Mouse (Mus musculus): ENCODE data around the gene Nat14. TPM values are rescaled to one million over a fixed set of nuclear protein-coding genes. Genes with fewer than 3 reads are reported as not detected.

Nat14 gene
- total and polyA plus RNA-seq, 2 experiments from 2014 or later: 3.6 to 4.2 TPM

DNA sequence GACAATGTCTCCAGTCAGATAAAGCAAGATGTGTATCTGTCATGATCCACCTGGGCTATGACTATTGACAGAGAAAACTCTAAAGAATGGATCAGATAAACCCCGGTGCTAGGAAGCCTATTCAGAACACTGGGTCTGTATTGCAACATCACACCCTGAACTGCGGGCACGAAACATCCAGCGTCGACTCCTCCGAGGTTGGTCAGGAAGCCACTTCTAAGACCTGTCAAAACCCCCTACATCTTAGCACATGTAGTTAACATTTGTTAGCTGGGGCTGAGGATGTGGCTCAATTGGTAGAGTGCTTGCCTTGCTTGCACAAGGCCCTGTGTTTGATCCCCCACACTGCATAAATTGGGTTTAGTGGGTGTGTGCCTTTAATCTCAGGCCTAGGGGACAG is 26.6 kb downstream of the Nat14 start:
- DNase-seq (ENCODE audit: low spot score) (no peak), ATAC-seq (ENCODE audit: insufficient read depth, low read depth) (no peak)
- Histone ChIP-seq H3K27ac (ENCODE audit: low read depth) (no peak overlapping the region), H3K4me1 (ENCODE audit: control insufficient read depth, insufficient read depth) (peaks cover 3% of the 10 kb centered on the region; the same call in 1 of the 2 replicates), H3K27me3 (ENCODE audit: control insufficient read depth, insufficient read depth, low read length) (no peaks in the 10 kb centered on the region), H3K9ac (replicated peaks; ENCODE audit: low read depth, low read length) (no peak overlapping the region), H3K4me2 (ENCODE audit: low read depth, low read length) (no peak overlapping the region), H3K36me3 (replicated peaks; ENCODE audit: control insufficient read depth, insufficient read depth, low read length) (no peaks in the 10 kb centered on the region), H3K9me3 (replicated peaks; ENCODE audit: control insufficient read depth, low read length) (no peaks in the 10 kb centered on the region), H3K4me3 (ENCODE audit: low read depth, low read length) (no peak overlapping the region)
- 51% methylated on average over 6 of the region's 6 CpGs for WGBS
- no peak for TF ChIP-seq EP300 (IDR thresholded peaks at IDR 0.05; ENCODE audit: low read depth)
- TF ChIP-seq CTCF (IDR thresholded peaks at IDR 0.05; ENCODE audit: low read depth): no peak

DNA sequence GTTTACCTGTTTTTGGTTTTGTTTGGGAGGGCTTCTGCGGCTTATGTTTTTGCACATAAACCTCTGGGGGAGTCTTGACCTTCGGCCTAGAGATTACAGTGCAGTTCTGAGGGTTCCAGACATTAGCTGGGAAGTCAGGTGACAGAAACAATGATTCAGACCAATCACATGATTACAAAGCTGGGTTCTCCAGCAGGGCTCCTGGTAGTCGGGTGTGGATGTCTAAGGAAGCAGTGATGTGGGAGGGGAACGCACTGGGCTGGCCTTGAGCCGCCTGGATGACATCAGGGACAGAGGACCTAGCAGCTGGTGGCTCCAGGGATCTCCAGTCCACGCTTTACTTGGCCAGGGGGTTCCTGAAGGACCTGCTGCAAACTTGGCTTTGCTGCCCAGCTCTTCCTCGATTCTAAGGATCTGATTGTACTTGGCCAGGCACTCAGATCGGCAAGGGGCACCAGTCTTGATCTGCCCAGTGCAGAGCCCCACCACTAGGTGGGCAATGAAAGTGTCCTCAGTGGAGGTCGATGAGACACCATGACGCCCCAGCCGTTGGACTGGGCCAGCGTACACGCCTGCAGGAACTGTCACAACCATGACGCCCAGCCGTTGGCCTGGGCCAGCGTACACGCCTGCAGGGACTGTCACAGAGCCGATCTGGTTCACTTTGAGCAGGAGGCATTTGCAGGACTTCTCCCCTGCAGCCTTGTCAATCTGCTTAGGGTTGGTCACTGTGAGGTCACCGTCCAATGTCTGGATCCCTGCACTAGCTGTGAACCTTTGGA is 28.9 kb downstream of the Nat14 start:
- no peaks in the 10 kb centered on the region for H3K36me3 ChIP-seq (replicated peaks; ENCODE audit: control insufficient read depth, insufficient read depth, low read length)
- DNase-seq (ENCODE audit: low spot score): no peak
- WGBS: 73% methylated on average over 19 of the region's 19 CpGs
- H3K4me3 ChIP-seq (ENCODE audit: low read depth, low read length): no peak overlapping the region
- no peak overlapping the region for H3K4me2 ChIP-seq (ENCODE audit: low read depth, low read length)
- H3K9me3 ChIP-seq (replicated peaks; ENCODE audit: control insufficient read depth, low read length): no peaks in the 10 kb centered on the region
- no peak overlapping the region for H3K9ac ChIP-seq (replicated peaks; ENCODE audit: low read depth, low read length)
- no peaks in the 10 kb centered on the region for H3K4me1 ChIP-seq (ENCODE audit: control insufficient read depth, insufficient read depth)
- no peak overlapping the region for H3K27ac ChIP-seq (ENCODE audit: low read depth)
- no peak for TF ChIP-seq CTCF (IDR thresholded peaks at IDR 0.05; ENCODE audit: low read depth)
- no peak for TF ChIP-seq EP300 (IDR thresholded peaks at IDR 0.05; ENCODE audit: low read depth)
- ATAC-seq (ENCODE audit: insufficient read depth, low read depth): no peak
- no peaks in the 10 kb centered on the region for H3K27me3 ChIP-seq (ENCODE audit: control insufficient read depth, insufficient read depth, low read length)

DNA sequence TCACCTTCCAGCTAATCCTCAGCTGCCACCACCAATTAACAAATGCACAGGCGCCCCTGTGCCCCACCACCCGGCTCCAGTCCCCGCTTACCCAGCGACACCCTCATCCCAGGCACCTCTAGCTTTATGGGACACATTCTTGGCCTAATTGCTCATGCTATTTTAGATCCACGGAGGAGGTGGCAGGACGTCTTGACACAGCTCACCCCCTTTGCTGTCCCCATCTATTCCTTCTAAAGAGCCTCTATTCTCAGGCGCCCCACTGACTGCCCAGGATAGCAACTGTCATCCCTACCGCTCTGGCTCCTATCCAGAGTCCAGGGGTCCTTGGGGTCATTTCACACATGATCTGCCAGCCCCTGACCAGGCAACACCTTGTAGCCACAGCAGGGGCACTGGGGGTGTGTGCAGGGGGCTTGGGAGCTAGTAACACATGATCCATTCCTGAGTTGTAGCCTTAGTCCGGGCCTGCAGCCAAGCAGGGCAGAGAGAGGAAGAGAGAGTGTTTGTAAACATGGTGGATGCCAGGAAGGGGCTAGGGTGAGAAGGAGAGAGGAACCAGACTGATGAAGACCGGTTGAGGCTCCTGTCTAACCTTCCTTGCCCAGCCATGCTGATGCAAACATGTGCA is 32.1 kb downstream of the Nat14 start:
- Histone ChIP-seq H3K27me3 (ENCODE audit: control insufficient read depth, insufficient read depth, low read length) (no peaks in the 10 kb centered on the region), H3K27ac (ENCODE audit: low read depth) (peak overlapping the region; percentile 28; the same call in 1 of the 2 replicates), H3K4me2 (ENCODE audit: low read depth, low read length) (no peak overlapping the region), H3K36me3 (replicated peaks; ENCODE audit: control insufficient read depth, insufficient read depth, low read length) (no peaks in the 10 kb centered on the region), H3K9ac (replicated peaks; ENCODE audit: low read depth, low read length) (no peak overlapping the region), H3K4me1 (ENCODE audit: control insufficient read depth, insufficient read depth) (no peaks in the 10 kb centered on the region), H3K9me3 (replicated peaks; ENCODE audit: control insufficient read depth, low read length) (no peaks in the 10 kb centered on the region), H3K4me3 (ENCODE audit: low read depth, low read length) (no peak overlapping the region)
- TF ChIP-seq EP300 (IDR thresholded peaks at IDR 0.05; ENCODE audit: low read depth) (0 out of 2 replicates have a peak, but pooled peaks have one; percentile 50), CTCF (IDR thresholded peaks at IDR 0.05; ENCODE audit: low read depth) (no peak)
- WGBS: 12% methylated on average over 10 of the region's 10 CpGs
- ATAC-seq (ENCODE audit: insufficient read depth, low read depth): peak; percentile 64
- DNase-seq (ENCODE audit: low spot score): peak; percentile 36

DNA sequence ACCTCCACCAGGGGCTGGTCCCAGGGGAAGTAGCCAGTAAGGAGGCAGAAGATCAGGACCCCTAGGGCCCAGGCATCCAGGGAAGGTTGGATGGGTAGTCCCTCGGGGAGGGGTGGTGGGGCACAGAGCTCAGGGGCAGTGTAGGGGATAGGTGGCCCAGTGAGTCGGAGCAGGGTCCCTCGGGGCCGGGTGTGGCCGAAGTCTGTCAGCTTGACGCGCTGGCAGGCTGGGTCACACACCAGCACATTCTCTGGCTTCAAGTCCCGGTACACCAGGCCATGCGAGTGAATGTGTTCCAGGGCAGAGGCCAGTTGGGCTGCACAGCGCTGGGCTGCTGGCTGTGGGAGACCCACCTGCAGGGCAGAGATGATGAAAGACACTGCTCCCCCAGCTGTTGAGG is 35.5 kb downstream of the Nat14 start:
- 64% methylated on average over 10 of the region's 10 CpGs for WGBS
- ATAC-seq (ENCODE audit: insufficient read depth, low read depth): no peak

GRCm38 (mm10) chr7:4963527-4963926 is 41.7 kb downstream of the Nat14 start:
- H3K4me1 ChIP-seq (ENCODE audit: control insufficient read depth, insufficient read depth): no peaks in the 10 kb centered on the region
- TF ChIP-seq EP300 (IDR thresholded peaks at IDR 0.05; ENCODE audit: low read depth) (no peak), CTCF (IDR thresholded peaks at IDR 0.05; ENCODE audit: low read depth) (peak; percentile 7; the same call in 1 of the 2 replicates)
- no peak overlapping the region for H3K9ac ChIP-seq (replicated peaks; ENCODE audit: low read depth, low read length)
- no peak overlapping the region for H3K4me2 ChIP-seq (ENCODE audit: low read depth, low read length)
- ATAC-seq (ENCODE audit: insufficient read depth, low read depth) (no peak), DNase-seq (ENCODE audit: low spot score) (no peak)
- H3K27me3 ChIP-seq (ENCODE audit: control insufficient read depth, insufficient read depth, low read length): no peaks in the 10 kb centered on the region
- H3K9me3 ChIP-seq (replicated peaks; ENCODE audit: control insufficient read depth, low read length): no peaks in the 10 kb centered on the region
- WGBS: 60% methylated on average over 5 of the region's 5 CpGs
- no peak overlapping the region for H3K4me3 ChIP-seq (ENCODE audit: low read depth, low read length)
- H3K27ac ChIP-seq (ENCODE audit: low read depth): no peak overlapping the region
- no peaks in the 10 kb centered on the region for H3K36me3 ChIP-seq (replicated peaks; ENCODE audit: control insufficient read depth, insufficient read depth, low read length)

More for the DNA sequence above, 35.5 kb downstream of the Nat14 start:
- DNase-seq (ENCODE audit: low spot score): no peak
- no peak overlapping the region for H3K27ac ChIP-seq (ENCODE audit: low read depth)
- no peaks in the 10 kb centered on the region for H3K36me3 ChIP-seq (replicated peaks; ENCODE audit: control insufficient read depth, insufficient read depth, low read length)
- H3K4me1 ChIP-seq (ENCODE audit: control insufficient read depth, insufficient read depth): no peaks in the 10 kb centered on the region
- no peaks in the 10 kb centered on the region for H3K27me3 ChIP-seq (ENCODE audit: control insufficient read depth, insufficient read depth, low read length)
- no peak overlapping the region for H3K4me3 ChIP-seq (ENCODE audit: low read depth, low read length)
- TF ChIP-seq EP300 (IDR thresholded peaks at IDR 0.05; ENCODE audit: low read depth) (no peak), CTCF (IDR thresholded peaks at IDR 0.05; ENCODE audit: low read depth) (no peak)
- H3K9me3 ChIP-seq (replicated peaks; ENCODE audit: control insufficient read depth, low read length): no peaks in the 10 kb centered on the region
- no peak overlapping the region for H3K9ac ChIP-seq (replicated peaks; ENCODE audit: low read depth, low read length)
- no peak overlapping the region for H3K4me2 ChIP-seq (ENCODE audit: low read depth, low read length)
